Mouse (Mus musculus): ENCODE measurements around the gene Plch1.

Plch1 gene

DNA sequence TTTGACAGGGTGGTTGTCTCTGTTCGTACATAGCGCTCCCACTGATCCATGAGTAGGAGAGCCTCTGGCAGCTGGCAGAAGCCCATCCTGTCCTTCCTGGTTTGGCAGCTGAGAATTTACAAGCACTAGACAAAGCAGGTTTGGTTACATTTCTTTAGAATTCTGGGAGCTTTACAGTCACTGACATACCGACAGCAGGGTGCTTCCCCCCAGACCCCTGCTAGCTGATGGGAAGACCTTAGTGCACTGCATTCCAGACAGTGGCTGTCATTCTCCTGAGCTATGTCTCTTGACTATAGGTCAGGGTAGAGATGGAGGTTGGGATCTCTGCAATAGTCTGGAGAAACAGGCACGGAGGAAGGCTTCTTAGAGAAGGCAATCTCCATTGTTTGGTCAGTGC, 230.5 kb downstream of the Plch1 start:
- no peak for DNase-seq

DNA sequence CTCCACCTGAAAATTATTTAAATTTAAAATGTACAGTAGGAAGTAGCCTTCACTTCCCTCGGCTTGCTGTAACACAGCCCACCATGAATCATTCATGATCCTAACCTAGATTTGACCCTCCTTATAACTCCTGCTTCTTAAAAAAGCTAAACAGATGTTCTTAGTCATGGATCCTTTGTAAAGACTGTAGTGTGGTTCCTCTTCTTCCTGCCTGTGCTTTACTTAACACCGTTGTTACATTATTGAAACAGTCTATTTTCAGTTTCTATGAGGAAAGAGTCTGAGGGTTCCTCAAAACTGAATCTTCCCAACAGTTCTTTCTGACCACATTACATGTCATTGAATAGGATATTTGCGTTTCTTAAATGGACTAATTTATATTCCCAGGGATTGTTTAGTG, 234.0 kb downstream of the Plch1 start:
- no peak for DNase-seq

DNA sequence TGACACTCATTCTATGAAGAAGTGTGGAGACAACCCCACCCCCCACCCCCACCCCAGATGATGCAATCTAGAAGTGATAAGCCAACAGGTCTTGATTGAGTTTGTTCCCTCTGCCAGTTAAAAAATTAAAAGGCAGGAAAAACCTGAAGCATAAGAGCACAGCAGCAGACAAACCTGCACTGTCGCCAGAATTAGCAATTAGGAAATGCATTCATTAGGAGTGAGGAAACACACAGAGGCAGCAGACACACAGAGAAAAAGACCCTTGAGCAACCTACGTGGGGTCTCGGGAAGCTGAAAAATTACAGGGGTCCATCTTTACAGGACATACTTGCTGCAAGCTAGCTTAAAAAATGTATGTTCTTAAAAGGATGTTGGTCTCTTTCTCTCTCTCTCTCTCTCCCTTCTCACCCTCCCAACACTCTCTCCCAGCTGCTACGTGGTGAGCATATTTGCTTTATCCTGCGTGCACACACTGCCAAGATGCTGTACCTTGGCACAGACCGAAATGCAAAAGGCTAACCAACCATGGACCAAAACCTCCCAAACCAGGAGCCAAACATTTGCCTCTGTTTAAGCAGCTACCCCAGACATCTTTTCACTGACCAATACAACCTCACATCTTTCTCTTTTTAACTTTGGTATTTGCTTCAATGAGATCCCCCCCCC, 234.6 kb downstream of the Plch1 start:
- no peak for DNase-seq

Data from cerebellum, adult 8-10 months (tissue).